Mouse (Mus musculus) liver, adult 2 months (tissue): ENCODE measurements around the gene Cuta. TPM values are rescaled to one million over a fixed set of nuclear protein-coding genes. Genes with fewer than 3 reads are reported as not detected.
A peak's percentile ranks its signal among the peaks of the same experiment; 100 is the strongest.

Experiments used
- DNase-seq: peaks from one replicate; pipeline ENCODE4 v3.0.0-alpha.2; 2011; ENCODE audit warnings: low read depth, low spot score; ENCODE audit errors: extremely low read depth
- H3K27ac ChIP-seq: fragments of 200-500 bp; replicated peaks from 2 replicates; pipeline ENCODE4 v1.5.1; 2012; ENCODE audit warnings: low read depth, mild to moderate bottlenecking, control low read depth, inconsistent platforms, low read length; ENCODE audit not compliant: insufficient read depth
- H3K27me3 ChIP-seq: fragments of 200-500 bp; 2 replicates; pipeline ENCODE4 v1.6.1; 2012; ENCODE audit warnings: mild to moderate bottlenecking, moderate library complexity, low read length, inconsistent platforms; ENCODE audit not compliant: control insufficient read depth, insufficient read depth
- H3K36me3 ChIP-seq: fragments of 200-500 bp; 2 replicates; pipeline ENCODE4 v1.6.1; 2012; ENCODE audit warnings: low read length, inconsistent platforms; ENCODE audit not compliant: control insufficient read depth, insufficient read depth
- H3K4me1 ChIP-seq: fragments of 200-500 bp; 2 replicates; pipeline ENCODE4 v1.6.1; 2011; ENCODE audit warnings: low read length; ENCODE audit not compliant: control insufficient read depth, insufficient read depth
- H3K4me3 ChIP-seq: fragments of 200-500 bp; 2 replicates; pipeline ENCODE4 v1.5.1; 2011; ENCODE audit warnings: low read depth, mild to moderate bottlenecking, control low read depth, low read length, moderate library complexity; ENCODE audit not compliant: insufficient read depth
- H3K79me2 ChIP-seq: fragments of 200-500 bp; 2 replicates; pipeline ENCODE4 v1.6.1; 2012; ENCODE audit warnings: inconsistent platforms, mild to moderate bottlenecking, low read length, moderate library complexity; ENCODE audit not compliant: control insufficient read depth, insufficient read depth
- H3K9ac ChIP-seq: fragments of 200-500 bp; 2 replicates; pipeline ENCODE4 v1.6.1; 2012; ENCODE audit warnings: low read depth, mild to moderate bottlenecking, control low read depth, inconsistent platforms, low read length
- CTCF ChIP-seq: fragments of 200-500 bp; IDR thresholded peaks from 2 replicates; pipeline ENCODE4 v1.5.1; 2011; ENCODE audit warnings: low read depth, low read length, control low read depth
- POLR2A ChIP-seq: fragments of 200-500 bp; IDR thresholded peaks from 2 replicates; pipeline ENCODE4 v1.6.1; 2011; ENCODE audit warnings: low read length, control low read depth; ENCODE audit not compliant: insufficient read depth; ENCODE audit errors: extremely low read depth
- WGBS: fragments of 180-500 bp; shearing (Covaris S2); methylation state at CpG from one replicate; pipeline ENCODE4 v1.1.7; 2018; 5-methylcytosine and 5-hydroxymethylcytosine counted together
- polyA plus RNA-seq: library from polyadenylated mRNA; depleted of rRNA; stranded (reverse); fragments of >200 nt; gene quantifications from 2 replicates; pipeline ENCODE4 v1.2.3, GENCODE M21; 2012
- total RNA-seq: library from RNA; depleted of rRNA; stranded (reverse); fragments of >200 nt; gene quantifications from 2 replicates; pipeline ENCODE4 v1.2.3, GENCODE M21; 2014

The Cuta gene
- total and polyA plus RNA-seq, 2 experiments = 21.4 to 129 TPM

DNA sequence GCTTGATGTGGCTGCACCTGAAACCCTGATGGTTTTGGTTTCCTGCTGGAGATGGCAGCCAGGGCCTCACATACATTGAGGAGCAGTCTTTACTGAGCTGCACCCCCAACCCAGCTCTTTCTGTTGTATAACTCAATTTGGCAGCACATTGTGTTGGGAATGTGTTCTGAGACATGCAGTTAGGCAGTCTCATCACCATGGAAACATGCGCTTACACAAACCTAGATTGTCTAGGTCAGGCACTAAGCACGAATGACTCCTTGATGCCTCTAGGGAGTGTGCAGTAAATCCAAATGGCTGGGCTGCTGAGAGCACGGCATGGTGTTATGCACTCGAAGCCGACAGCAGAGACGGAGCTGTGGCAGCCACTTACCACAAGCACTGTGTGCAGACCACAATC lies 45.0 kb downstream of the Cuta start:
- H3K9ac ChIP-seq = no peak overlapping the region
- H3K36me3 ChIP-seq = no peaks in the 10 kb centered on the region
- H3K27ac ChIP-seq = no peak overlapping the region
- TF ChIP-seq POLR2A (no peak), CTCF (no peak)
- H3K79me2 ChIP-seq = no peaks in the 10 kb centered on the region
- H3K4me3 ChIP-seq = no peak overlapping the region
- WGBS = 97% methylated on average over 6 of the region's 6 CpGs
- peaks cover 5% of the 10 kb centered on the region for H3K4me1 ChIP-seq
- no peaks in the 10 kb centered on the region for H3K27me3 ChIP-seq
- DNase-seq = no peak

GRCm38 (mm10) chr17:26893492-26893891 lies 45.9 kb downstream of the Cuta start:
- H3K27me3 ChIP-seq = no peaks in the 10 kb centered on the region
- H3K4me3 ChIP-seq = no peak overlapping the region
- H3K9ac ChIP-seq = no peak overlapping the region
- no peaks in the 10 kb centered on the region for H3K36me3 ChIP-seq
- 86% methylated on average over 6 of the region's 6 CpGs for WGBS
- H3K79me2 ChIP-seq = no peaks in the 10 kb centered on the region
- no peak for TF ChIP-seq POLR2A
- no peak for TF ChIP-seq CTCF
- H3K4me1 ChIP-seq = peaks cover 5% of the 10 kb centered on the region
- no peak overlapping the region for H3K27ac ChIP-seq
- DNase-seq = no peak

GRCm38 (mm10) chr17:26892635-26893375 lies 46.6 kb downstream of the Cuta start:
- Histone ChIP-seq H3K27ac (no peak overlapping the region), H3K27me3 (no peaks in the 10 kb centered on the region), H3K4me1 (peaks cover 5% of the 10 kb centered on the region), H3K9ac (peak overlapping the region; percentile 12; the same call in 1 of the 2 replicates), H3K36me3 (no peaks in the 10 kb centered on the region), H3K4me3 (peak overlapping the region; percentile 28; the same call in 1 of the 2 replicates), H3K79me2 (no peaks in the 10 kb centered on the region)
- WGBS = 31% methylated on average over 16 of the region's 16 CpGs
- peak; percentile 48 for DNase-seq
- TF ChIP-seq POLR2A = no peak

- H3K27me3 ChIP-seq = no peaks in the 10 kb centered on the region
- no peaks in the 10 kb centered on the region for H3K79me2 ChIP-seq
- H3K9ac ChIP-seq = no peak overlapping the region
- no peak overlapping the region for H3K27ac ChIP-seq
- no peak overlapping the region for H3K4me3 ChIP-seq
- DNase-seq = no peak
- no peak for TF ChIP-seq POLR2A
- no peak for TF ChIP-seq CTCF
- no peaks in the 10 kb centered on the region for H3K36me3 ChIP-seq
- H3K4me1 ChIP-seq = peaks cover 11% of the 10 kb centered on the region
- WGBS = 47% methylated on average over 3 of the region's 3 CpGs
Observed at GRCm38 (mm10) chr17:26887926-26888325, 51.4 kb downstream of the Cuta start.

- 10% methylated on average over 30 of the region's 30 CpGs for WGBS
Observed at GRCm38 (mm10) chr17:26886047-26886749, 53.2 kb downstream of the Cuta start.

More at GRCm38 (mm10) chr17:26886047-26886749, 53.2 kb downstream of the Cuta start:
- Histone ChIP-seq H3K79me2 (no peaks in the 10 kb centered on the region), H3K27me3 (no peaks in the 10 kb centered on the region), H3K36me3 (no peaks in the 10 kb centered on the region), H3K27ac (no peak overlapping the region), H3K4me1 (peaks cover 6% of the 10 kb centered on the region), H3K4me3 (peak overlapping the region; percentile 3), H3K9ac (no peak overlapping the region)
- DNase-seq = peak; percentile 77
- TF ChIP-seq CTCF = peak; percentile 98
- no peak for TF ChIP-seq POLR2A
